Mouse (Mus musculus): ENCODE measurements around the gene Tescl. TPM values are rescaled to one million over a fixed set of nuclear protein-coding genes. Genes with fewer than 3 reads are reported as not detected.

Gene Tescl
- polyA plus RNA-seq (2017; shearing (Covaris generic)) = not detected

DNA sequence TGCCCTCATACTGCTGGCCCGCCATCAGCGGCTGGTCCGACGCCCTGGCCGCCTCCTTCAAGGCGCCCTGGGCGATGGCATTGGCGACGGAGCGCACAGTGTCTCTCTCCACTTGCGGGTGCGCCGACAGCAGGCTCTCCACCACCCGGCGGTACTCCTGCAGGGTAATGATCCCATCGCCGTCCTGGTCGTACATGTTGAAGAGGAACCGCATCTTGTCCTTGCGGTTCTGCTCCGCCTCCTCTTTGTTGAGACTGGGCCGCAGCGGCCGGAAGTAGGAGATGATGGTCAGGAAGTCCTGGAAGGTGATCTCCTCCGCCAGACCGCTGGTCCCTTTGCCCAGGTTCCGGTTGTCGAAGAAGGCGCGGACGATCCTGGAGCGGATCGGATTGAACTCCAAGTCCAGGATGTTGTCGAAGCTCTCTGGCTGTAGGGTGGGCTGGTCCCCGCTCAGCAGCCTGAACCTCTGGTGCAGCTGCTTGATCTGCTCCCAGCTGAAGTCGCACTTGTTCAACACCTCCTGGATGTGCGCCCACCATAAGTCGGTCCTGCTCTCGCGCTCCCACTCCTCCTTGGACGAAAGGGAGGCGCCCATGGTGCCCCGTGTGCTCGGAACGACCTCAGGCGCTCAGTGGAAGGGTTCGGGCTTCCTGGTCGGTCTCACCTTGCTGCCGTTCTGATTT lies at the start of gene Tescl:
Gene Tescl (minus strand): TSS at position 633 of the 683 bp plus-strand sequence.

DNA sequence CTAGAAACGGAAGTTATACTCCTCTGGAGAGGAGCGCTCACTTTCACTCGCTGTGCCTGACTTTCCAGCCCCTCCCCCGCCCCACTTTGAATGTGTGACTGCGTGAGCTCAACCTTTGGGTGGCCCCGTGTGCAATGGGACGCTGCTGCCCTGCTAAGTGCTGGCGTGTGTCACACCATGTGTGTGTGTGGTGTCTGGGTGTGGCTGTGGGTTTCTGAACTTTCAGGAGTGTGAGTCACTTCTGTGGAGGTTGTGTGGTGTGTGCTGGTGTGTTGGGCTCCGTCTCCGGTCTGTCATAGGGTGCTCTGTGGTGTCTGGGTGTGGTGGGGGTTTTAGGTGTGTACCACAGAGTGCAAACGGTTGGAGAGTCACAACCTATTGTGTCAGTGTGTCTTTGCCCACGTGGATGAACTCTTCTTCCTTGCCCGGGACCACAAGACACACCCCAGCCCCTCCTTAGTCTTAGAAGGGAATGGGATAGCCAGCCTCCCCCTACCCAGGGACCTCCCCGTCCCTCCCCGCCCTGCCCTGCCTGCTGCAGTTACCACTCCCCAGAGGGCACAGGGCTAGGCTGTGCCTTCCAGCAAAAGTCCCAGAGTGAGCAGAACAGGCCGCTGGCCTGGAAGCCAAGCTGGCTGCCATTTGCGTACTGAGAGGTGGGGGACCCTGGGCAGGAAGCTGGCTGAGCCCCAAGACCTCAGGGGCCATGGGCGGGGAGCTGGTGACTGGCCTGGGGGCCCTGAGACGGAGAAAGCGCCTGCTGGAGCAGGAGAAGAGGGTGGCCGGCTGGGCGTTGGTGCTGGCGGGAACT lies 36.2 kb upstream of the Tescl start, which contains the start of gene Kcnn4:
Gene Kcnn4 (plus strand): TSS at position 533 of the 811 bp plus-strand sequence.

DNA sequence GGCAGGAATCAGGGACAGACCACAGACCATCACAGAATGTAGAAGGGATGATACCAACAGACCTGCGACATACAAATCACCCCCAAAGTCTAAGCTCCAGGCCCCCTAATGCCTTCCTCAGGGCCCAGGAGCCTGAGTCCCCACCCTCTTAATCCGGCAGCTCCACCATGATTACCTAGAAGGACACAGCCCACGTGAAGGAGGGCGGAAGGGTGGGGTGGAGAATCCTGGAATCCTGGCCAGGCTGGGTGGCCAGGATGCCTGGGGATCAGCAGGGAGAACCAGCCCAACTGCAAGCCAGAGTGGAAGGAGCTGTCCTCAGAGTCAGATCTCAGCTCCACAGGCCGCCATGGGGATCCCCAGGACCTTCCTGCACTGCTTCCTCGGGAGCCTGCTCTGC lies 15.2 kb upstream of the Tescl start, which contains the start of gene Lypd5:
Gene Lypd5 (plus strand): TSS at position 301 of the 400 bp plus-strand sequence.

DNA sequence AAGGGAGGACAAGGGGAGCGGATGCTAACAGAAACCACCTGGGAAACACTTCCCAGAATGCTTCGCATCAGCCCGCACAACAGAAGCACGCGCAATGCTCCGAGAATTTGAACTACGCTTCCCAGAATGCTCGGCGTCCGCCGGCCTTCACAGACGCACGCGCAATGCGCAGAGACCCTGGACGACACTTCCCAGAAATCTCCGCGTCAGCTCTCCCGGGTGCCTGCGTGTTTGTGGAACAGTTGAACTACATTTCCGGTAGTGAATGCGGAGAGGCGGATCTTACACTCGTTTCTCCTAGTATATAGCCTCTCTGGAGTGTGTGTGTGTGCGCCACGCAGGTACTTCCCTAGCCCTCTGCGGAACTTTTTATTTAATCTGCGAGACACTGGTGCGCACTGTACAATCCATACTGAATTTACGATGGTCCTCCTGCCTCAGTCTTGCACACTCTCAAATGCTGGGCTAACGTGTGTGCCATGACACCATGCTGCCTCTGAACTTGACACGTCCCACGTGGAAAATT lies 17.1 kb downstream of the Tescl start, which contains the start of gene Zfp94:
Gene Zfp94 (minus strand): TSS at position 100 of the 526 bp plus-strand sequence.

DNA sequence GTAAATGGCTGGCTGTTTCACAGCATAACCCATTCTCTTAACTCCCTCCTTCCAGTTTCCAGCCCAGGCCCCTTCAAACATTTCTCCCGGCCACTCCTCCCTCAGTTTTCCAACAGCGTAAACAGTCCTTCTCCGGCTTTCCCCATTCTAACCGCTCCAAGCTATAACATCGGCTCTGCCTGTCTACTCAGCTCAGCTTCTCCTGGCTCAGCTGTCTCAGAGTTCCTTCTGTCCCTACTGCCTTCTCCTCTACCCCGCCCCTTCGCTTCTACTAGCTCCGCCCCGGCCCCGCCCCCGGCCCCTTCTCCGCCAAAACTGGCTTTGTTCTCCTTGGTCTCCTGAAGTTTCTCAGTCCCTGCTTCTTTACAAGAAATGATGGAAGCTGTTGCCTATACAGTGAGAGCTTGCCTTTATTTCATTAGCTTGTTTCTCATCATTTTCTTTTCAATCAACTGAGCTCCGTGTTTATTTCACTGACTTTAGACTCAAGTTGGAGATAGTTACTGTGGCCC lies 32.9 kb downstream of the Tescl start, which contains the start of gene Zfp61:
Gene Zfp61 (minus strand): TSS at position 462 of the 512 bp plus-strand sequence.

Other genes starting within 250 kb of the Tescl start
- 1.6 TPM for gene Zfp112, start 221.6 kb downstream of the Tescl start, polyA plus RNA-seq (2017; shearing (Covaris generic))
- gene Zfp235, start 199.8 kb downstream of the Tescl start, polyA plus RNA-seq (2017; shearing (Covaris generic)) = 21.9 TPM
- 1.2 TPM for gene Zfp114, start 158.9 kb downstream of the Tescl start, polyA plus RNA-seq (2017; shearing (Covaris generic))
- 0.76 TPM for gene Zfp111, start 122.5 kb downstream of the Tescl start, polyA plus RNA-seq (2017; shearing (Covaris generic))
- 6.1 TPM for gene Zfp109, start 96.4 kb downstream of the Tescl start, polyA plus RNA-seq (2017; shearing (Covaris generic))
- 0.91 TPM for gene Zfp108, start 79.1 kb downstream of the Tescl start, polyA plus RNA-seq (2017; shearing (Covaris generic))
- gene Zfp93, start 63.5 kb downstream of the Tescl start, polyA plus RNA-seq (2017; shearing (Covaris generic)) = 3.7 TPM
- 30.7 TPM for gene Zfp61, start 32.7 kb downstream of the Tescl start, polyA plus RNA-seq (2017; shearing (Covaris generic))
- gene Zfp94, start 17.3 kb downstream of the Tescl start, polyA plus RNA-seq (2017; shearing (Covaris generic)) = 14.1 TPM
- not detected for gene Lypd5, start 15.3 kb upstream of the Tescl start, polyA plus RNA-seq (2017; shearing (Covaris generic))
- gene Kcnn4, start 36.3 kb upstream of the Tescl start, polyA plus RNA-seq (2017; shearing (Covaris generic)) = 107 TPM
- 74.8 TPM for gene Smg9, start 65.7 kb upstream of the Tescl start, polyA plus RNA-seq (2017; shearing (Covaris generic))
- 0.55 TPM for gene Irgc1, start 118.4 kb upstream of the Tescl start, polyA plus RNA-seq (2017; shearing (Covaris generic))
- gene Plaur, start 128.5 kb upstream of the Tescl start, polyA plus RNA-seq (2017; shearing (Covaris generic)) = 1.9 TPM
- not detected for gene Cadm4, start 148.1 kb upstream of the Tescl start, polyA plus RNA-seq (2017; shearing (Covaris generic))
- gene Zfp428, start 173.1 kb upstream of the Tescl start, polyA plus RNA-seq (2017; shearing (Covaris generic)) = 0.63 TPM
- gene AC161166.1, start 178.5 kb upstream of the Tescl start, polyA plus RNA-seq (2017; shearing (Covaris generic)) = not detected
- 0.67 TPM for gene Irgq, start 196.8 kb upstream of the Tescl start, polyA plus RNA-seq (2017; shearing (Covaris generic))
- gene Pinlyp, start 212.2 kb upstream of the Tescl start, polyA plus RNA-seq (2017; shearing (Covaris generic)) = not detected
- 71.9 TPM for gene Xrcc1, start 212.4 kb upstream of the Tescl start, polyA plus RNA-seq (2017; shearing (Covaris generic))

Measured in CD4-positive, CD25-positive, alpha-beta regulatory T cell, adult 9 weeks (primary cell).